Mouse (Mus musculus) cortical plate, adult 2 months (tissue): ENCODE data around the gene Il23r. TPM values are rescaled to one million over a fixed set of nuclear protein-coding genes. Genes with fewer than 3 reads are reported as not detected.

ENCODE experiments used
- H3K27ac ChIP-seq: fragments of 200-500 bp; 2 replicates; pipeline ENCODE4 v1.5.1; 2012; ENCODE audit warnings: low read length, control low read depth, inconsistent platforms; ENCODE audit not compliant: insufficient read depth
- H3K4me1 ChIP-seq: fragments of 200-500 bp; 2 replicates; pipeline ENCODE4 v1.6.1; 2011; ENCODE audit warnings: low read length; ENCODE audit not compliant: control insufficient read depth, insufficient read depth
- H3K4me3 ChIP-seq: fragments of 200-500 bp; 2 replicates; pipeline ENCODE4 v1.5.1; 2011; ENCODE audit warnings: mild to moderate bottlenecking, low read length, control low read depth; ENCODE audit not compliant: insufficient read depth
- CTCF ChIP-seq: fragments of 200-500 bp; IDR thresholded peaks from 2 replicates; pipeline ENCODE4 v1.5.1; 2011; ENCODE audit warnings: mild to moderate bottlenecking, control low read depth, low read length; ENCODE audit not compliant: insufficient read depth; ENCODE audit errors: extremely low read depth
- POLR2A ChIP-seq: fragments of 200-500 bp; IDR thresholded peaks from 2 replicates; pipeline ENCODE4 v1.6.1; 2011; ENCODE audit warnings: mild to moderate bottlenecking, low read length, control low read depth; ENCODE audit not compliant: insufficient read depth; ENCODE audit errors: extremely low read depth
- polyA plus RNA-seq: library from polyadenylated mRNA; depleted of rRNA; stranded (reverse); fragments of >200 nt; gene quantifications from 2 replicates; pipeline ENCODE4 v1.2.3, GENCODE M21; 2012

Il23r gene
- polyA plus RNA-seq, 1 experiment = not detected

DNA sequence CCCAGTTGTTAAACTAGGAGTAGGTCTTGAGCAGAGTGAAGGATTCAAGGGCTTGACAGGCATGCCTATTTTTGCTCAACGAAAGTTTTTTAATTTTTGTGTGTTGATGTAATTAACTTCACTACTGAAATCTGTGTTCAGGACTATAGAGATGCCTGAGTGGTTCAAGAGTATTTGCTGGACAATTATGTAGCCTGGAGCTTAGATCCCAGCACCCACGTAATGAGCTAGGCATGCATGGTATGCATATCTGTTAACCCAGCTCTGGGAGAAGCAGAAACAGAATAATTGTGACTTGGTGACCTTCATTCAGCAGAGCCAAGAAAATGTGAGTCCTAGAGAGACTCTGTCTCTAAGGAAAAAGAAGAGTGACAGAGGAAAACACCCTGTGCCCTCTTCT lies 10.6 kb downstream of the Il23r start:
- no peak for TF ChIP-seq CTCF
- no peak for TF ChIP-seq POLR2A
- Histone ChIP-seq H3K27ac (no peak overlapping the region), H3K4me1 (no peaks in the 10 kb centered on the region), H3K4me3 (no peak overlapping the region)

DNA sequence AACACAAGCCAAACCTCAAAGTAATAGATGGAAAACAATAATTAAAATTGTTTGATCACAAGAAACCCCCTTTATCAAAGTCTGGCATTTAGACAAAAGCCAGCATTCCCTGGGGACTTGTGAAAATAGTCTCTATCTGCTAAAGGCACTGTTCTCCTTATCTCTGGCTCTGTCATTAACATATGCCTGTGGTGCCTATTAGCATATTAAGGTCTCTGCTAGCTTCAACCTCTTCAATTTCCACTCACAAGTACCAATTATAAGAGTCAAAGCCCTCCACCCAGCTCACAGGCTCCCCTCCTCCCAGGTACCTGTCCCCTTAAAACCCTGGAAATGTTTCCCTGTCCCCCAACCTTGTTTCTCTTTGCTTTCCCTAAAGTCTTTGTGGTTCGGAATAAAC lies 20.4 kb downstream of the Il23r start:
- Histone ChIP-seq H3K4me3 (no peak overlapping the region), H3K4me1 (no peaks in the 10 kb centered on the region), H3K27ac (no peak overlapping the region)
- no peak for TF ChIP-seq CTCF
- no peak for TF ChIP-seq POLR2A

DNA sequence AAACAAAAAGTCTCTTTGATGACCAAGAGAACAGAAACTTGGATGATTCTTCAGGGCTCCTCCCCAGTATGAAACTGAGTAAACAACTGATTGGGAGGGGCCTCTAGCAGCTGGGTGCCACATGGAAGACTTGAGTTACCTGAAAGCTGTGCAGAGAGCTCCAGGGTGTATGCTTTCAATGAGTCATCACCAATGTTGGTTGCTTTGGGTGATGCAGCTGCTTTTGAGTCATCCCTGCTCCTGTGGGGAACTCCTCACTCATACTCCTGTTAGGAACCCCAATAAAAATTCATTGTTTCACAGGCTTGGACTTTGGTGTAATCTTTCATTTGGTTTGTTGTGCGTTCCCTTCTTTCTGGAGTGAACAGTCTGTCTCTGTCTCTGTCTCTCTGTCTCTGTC lies 32.2 kb downstream of the Il23r start:
- Histone ChIP-seq H3K27ac (no peak overlapping the region), H3K4me1 (no peaks in the 10 kb centered on the region), H3K4me3 (no peak overlapping the region)
- TF ChIP-seq CTCF (no peak), POLR2A (no peak)

DNA sequence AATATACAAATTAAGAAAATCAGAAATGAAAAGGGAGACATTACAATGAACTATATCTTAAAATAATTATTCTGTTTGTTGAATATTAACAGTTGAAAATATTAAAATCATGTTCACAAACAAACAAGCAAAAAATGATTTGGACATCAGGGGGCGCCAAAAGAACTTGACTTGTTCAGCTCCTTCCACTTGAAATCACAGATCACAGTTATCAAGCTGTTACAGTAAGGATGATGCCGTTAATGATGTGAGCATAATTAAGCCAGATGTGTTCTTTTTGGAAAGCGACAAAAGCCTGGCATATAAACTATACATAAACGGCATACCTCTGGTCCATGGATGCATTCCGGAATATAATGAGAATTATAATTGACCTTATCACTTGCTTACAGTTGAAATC lies 40.3 kb downstream of the Il23r start:
- Histone ChIP-seq H3K4me3 (no peak overlapping the region), H3K4me1 (no peaks in the 10 kb centered on the region), H3K27ac (no peak overlapping the region)
- TF ChIP-seq CTCF = no peak
- no peak for TF ChIP-seq POLR2A

DNA sequence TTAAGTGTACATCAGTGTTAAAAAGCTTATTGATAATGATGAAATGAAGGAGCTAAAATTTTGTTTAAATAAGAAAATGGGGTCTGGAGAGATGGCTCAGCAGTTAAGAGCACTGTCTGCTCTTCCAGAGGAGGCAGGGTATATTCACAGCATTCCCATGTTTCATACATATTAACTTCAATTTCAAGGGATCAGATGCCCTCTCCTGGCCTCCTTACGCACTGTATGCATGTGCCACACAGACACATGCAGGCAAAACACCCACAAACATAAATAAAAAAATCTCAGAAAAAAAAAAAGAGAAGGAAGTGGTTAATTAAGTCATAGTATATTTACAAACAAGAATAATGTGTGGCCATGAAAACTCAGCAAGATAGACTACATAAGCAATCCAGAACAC lies 45.8 kb downstream of the Il23r start:
- TF ChIP-seq POLR2A (no peak), CTCF (no peak)
- no peak overlapping the region for H3K4me3 ChIP-seq
- no peak overlapping the region for H3K27ac ChIP-seq
- H3K4me1 ChIP-seq = no peaks in the 10 kb centered on the region

DNA sequence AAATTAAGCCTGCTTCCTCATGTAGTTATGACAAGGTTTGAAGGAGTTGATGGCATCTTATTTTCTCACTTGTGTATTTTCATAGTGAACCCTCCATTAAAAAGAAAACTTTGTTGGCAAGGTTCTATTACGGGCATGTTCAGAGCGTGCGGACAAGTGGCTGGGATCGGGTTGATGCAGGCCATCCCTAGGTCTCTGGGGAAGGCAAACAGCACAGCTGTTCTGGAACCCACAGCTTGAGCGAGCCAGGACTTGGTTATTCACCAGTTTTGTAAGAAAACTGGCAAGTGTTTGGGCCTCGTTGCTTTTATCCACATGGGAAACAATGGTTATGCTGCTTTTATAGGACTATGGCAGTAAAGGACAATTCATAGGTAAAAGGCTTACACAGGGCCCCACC lies 48.5 kb downstream of the Il23r start:
- TF ChIP-seq CTCF (no peak), POLR2A (no peak)
- H3K4me1 ChIP-seq = no peaks in the 10 kb centered on the region
- no peak overlapping the region for H3K27ac ChIP-seq
- H3K4me3 ChIP-seq = no peak overlapping the region

DNA sequence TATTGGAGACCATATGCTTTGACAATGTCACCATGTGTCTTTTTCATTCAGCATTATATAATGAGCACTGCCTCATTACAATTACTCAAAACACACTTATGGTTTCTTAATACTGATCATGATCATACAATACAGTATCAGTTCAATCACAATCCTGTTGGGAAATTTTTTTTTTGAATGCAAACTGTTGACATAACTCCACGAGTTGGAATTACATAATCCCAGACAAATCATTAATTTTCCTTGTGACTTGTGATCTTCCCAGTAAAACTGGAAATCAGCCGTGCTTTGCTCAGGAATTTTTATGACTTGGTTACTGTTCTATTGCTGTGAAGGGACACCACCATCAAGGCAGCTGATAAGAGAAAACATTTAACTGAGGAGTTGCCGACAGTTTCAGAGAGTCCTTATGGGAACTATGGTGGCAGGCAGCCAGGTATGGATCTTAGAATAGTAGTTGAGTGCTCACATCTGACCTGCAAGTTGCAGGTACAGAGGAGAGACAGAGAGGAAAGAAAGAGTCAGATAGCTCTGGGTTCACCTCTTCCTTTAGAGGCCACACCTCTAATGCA lies 53.8 kb downstream of the Il23r start:
- TF ChIP-seq POLR2A (no peak), CTCF (no peak)
- Histone ChIP-seq H3K4me1 (no peaks in the 10 kb centered on the region), H3K27ac (no peak overlapping the region), H3K4me3 (no peak overlapping the region)

DNA sequence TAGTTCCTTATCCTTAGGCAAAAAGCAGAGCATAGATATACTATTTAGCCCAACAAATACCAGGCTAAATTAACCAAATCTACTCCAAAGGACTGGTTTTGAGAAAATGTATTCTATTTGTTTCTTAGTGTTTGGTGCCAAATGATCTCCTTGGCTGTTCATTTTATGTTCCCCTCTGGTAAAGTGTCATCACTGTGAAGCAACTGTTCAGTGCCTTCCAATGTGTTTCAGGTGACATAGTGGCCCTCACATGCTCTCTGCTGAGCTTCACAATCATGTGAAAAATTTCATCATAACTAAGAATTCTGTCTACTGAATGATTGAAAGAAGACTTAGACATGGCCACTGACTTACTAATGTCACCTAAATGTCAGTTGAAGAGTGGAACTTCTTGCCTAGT lies 54.6 kb downstream of the Il23r start:
- TF ChIP-seq CTCF (no peak), POLR2A (no peak)
- H3K27ac ChIP-seq = no peak overlapping the region
- H3K4me3 ChIP-seq = no peak overlapping the region
- H3K4me1 ChIP-seq = no peaks in the 10 kb centered on the region

DNA sequence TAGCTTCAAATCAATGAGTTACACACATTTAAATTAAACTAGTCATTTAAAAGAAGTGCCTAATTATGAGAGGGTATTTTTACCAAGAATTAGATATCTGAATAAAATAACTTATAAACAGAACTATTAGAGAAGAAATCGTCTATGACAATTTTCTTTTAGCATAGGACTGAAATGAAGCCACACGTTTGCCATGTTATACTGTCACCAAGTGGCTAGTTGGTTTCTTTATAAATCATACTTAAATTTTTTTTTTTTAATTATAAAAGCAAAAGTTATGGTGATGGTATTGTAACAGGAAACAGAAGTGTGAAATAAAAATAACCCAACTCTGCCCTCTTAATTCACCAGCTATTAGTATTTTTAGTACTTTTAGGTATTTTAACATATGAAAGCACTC lies 55.4 kb downstream of the Il23r start:
- no peak for TF ChIP-seq POLR2A
- no peak for TF ChIP-seq CTCF
- Histone ChIP-seq H3K4me3 (no peak overlapping the region), H3K4me1 (no peaks in the 10 kb centered on the region), H3K27ac (no peak overlapping the region)

DNA sequence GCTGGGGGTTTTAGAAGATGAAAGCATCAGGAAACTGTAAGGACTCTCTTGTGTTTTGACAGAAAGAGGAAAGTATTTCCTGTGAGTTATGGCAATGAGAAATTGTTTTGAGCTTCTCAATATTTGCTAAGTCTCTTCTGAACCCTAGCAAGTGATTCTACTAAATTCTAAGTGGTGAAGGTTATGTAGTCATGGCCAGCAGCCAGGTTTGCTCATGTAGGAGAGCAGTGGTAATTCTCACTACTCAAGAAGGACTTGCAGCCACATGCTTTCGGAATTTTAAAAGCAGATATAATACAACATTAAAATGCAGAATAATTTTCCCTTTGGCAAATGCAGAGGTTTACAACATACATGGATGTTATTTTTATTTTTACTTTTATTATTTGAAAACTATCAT lies 55.9 kb downstream of the Il23r start:
- Histone ChIP-seq H3K4me1 (no peaks in the 10 kb centered on the region), H3K4me3 (no peak overlapping the region), H3K27ac (no peak overlapping the region)
- no peak for TF ChIP-seq CTCF
